Mouse (Mus musculus) olfactory bulb, adult 2 months (tissue): ENCODE results near the gene Ces3b.

Experiments used
- CTCF ChIP-seq: fragments of 200-500 bp; IDR thresholded peaks from 2 replicates; pipeline ENCODE4 v1.5.1; 2012; ENCODE audit warnings: low read depth, mild to moderate bottlenecking, low read length, moderate library complexity; ENCODE audit not compliant: insufficient read depth
- POLR2A ChIP-seq: fragments of 200-500 bp; IDR thresholded peaks from 2 replicates; pipeline ENCODE4 v1.6.1; 2012; ENCODE audit warnings: mild to moderate bottlenecking, low read depth, low read length, moderate library complexity; ENCODE audit not compliant: insufficient read depth

- TF ChIP-seq POLR2A: no peak
- TF ChIP-seq CTCF: no peak
Observed at GRCm38 (mm10) chr8:105080814-105081336, 2.7 kb upstream of the Ces3b start.
